Mouse (Mus musculus) intestine, embryonic 15.5 days (tissue): Measurements from ENCODE around the gene U2af1. TPM values are rescaled to one million over a fixed set of nuclear protein-coding genes. Genes with fewer than 3 reads are reported as not detected.

Experiments
- ATAC-seq: fragments of 200-750 bp; cut with Nextera tagmentation; 2 replicates; pipeline ENCODE4 v1.8.0; 2017; ENCODE audit warnings: moderate TSS enrichment, moderate library complexity
- H3K27ac ChIP-seq: fragments of 300-500 bp; sonication (generic); 2 replicates; pipeline ENCODE4 v1.5.1; 2015; ENCODE audit warnings: mild to moderate bottlenecking, inconsistent platforms
- H3K27me3 ChIP-seq: fragments of 300-500 bp; sonication (generic); replicated peaks from 2 replicates; pipeline ENCODE4 v1.6.1; 2015; ENCODE audit warnings: inconsistent platforms
- H3K36me3 ChIP-seq: fragments of 300-500 bp; sonication (generic); 2 replicates; pipeline ENCODE4 v1.6.1; 2015; ENCODE audit warnings: inconsistent platforms
- H3K4me1 ChIP-seq: fragments of 300-500 bp; sonication (generic); replicated peaks from 2 replicates; pipeline ENCODE4 v1.6.1; 2015; ENCODE audit warnings: inconsistent platforms
- H3K4me2 ChIP-seq: fragments of 300-500 bp; sonication (generic); replicated peaks from 2 replicates; pipeline ENCODE4 v1.6.1; 2015; ENCODE audit warnings: mild to moderate bottlenecking, inconsistent platforms
- H3K4me3 ChIP-seq: fragments of 300-500 bp; sonication (generic); replicated peaks from 2 replicates; pipeline ENCODE4 v1.5.1; 2015; ENCODE audit warnings: inconsistent platforms
- H3K9ac ChIP-seq: fragments of 300-500 bp; sonication (generic); 2 replicates; pipeline ENCODE4 v1.6.1; 2015; ENCODE audit warnings: inconsistent platforms
- H3K9me3 ChIP-seq: fragments of 300-500 bp; sonication (generic); 2 replicates; pipeline ENCODE4 v1.6.1; 2016; ENCODE audit warnings: inconsistent platforms
- WGBS: fragments of 180-500 bp; shearing (Covaris S2); methylation state at CpG from one replicate; pipeline ENCODE4 v1.1.7; 2015; 5-methylcytosine and 5-hydroxymethylcytosine counted together
- polyA plus RNA-seq: library from polyadenylated mRNA; unstranded; fragments of >200 nt; fragmentation: Nextera tagmentation; extraction: Ambion mirVana; gene quantifications from 2 replicates; pipeline ENCODE4 v1.2.1, GENCODE M21; 2015

Gene U2af1
- polyA plus RNA-seq, 1 experiment from 2014 or later = 278 TPM

DNA sequence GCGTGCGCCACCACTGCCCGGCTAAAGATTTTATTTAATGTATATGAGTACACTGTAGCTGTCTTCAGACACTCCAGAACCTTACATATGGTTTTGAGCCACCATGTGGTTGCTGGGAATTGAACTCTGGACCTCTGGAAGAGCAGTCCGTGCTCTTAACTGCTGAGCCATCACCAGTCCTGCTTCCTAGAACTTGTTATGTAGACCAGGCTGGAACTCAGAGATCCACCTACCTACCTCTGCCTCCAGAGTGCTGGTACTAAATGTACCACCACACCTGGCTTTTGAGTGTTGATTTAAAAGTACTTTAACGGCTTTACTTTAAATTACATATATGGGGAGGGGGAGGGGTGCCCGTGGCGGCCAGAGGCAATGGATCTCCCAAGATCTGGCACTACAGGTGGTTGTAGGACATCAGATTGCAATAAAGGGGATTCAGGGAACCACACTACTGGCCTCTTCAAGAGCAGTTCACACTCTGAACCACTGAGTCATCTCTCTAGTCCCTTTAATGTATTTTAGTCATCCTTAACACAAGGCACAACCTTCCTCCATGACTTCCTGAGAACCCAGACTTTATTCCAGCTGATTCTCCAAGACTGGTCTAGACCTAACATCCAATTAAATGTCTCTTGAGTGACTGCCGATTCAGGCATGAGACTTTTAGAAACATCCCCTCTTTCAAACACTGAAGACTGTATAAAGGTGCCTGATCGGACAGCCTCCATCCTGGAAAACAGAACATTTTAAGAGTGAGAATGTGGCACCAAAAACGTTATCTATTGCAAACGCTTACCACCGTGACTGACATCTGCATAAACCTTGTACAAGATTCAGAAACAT lies 1.3 kb downstream of the U2af1 start:
- WGBS = 43% methylated on average over 12 of the region's 12 CpGs
- Histone ChIP-seq H3K27ac (0 out of 2 replicates have a peak overlapping the region, but pooled peaks have one; percentile 83), H3K4me1 (peaks cover 21% of the 10 kb centered on the region), H3K36me3 (peaks cover 23% of the 10 kb centered on the region), H3K27me3 (no peaks in the 10 kb centered on the region), H3K4me3 (peak overlapping the region; percentile 94), H3K4me2 (peak overlapping the region; percentile 69), H3K9me3 (no peaks in the 10 kb centered on the region), H3K9ac (peak overlapping the region; percentile 97)
- no peak for ATAC-seq

DNA sequence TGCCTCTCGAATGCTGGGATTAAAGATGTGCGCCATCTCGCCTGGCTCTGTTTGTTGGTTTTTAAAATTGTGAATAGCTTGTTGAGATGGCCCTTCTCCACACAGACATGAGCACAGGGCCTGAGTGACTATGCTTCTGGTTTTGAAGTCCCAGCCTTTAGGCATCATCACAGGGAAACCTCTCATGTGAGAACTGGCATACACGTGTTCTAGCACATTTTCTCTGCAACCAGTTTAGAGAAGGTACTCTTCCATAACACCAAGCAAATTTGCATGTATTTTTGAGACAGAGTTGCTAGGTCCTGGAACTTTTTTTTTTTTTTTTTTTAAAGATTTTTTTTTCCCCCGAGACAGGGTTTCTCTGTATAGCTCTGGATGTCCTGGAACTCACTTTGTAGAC lies 2.0 kb downstream of the U2af1 start:
- no peak for ATAC-seq
- H3K9me3 ChIP-seq = no peaks in the 10 kb centered on the region
- 83% methylated on average over 5 of the region's 5 CpGs for WGBS
- peaks cover 30% of the 10 kb centered on the region for H3K36me3 ChIP-seq
- H3K4me1 ChIP-seq = peaks cover 21% of the 10 kb centered on the region
- no peak overlapping the region for H3K27ac ChIP-seq
- H3K9ac ChIP-seq = no peak overlapping the region
- no peak overlapping the region for H3K4me3 ChIP-seq
- no peaks in the 10 kb centered on the region for H3K27me3 ChIP-seq
- peak overlapping the region; percentile 69 for H3K4me2 ChIP-seq

- Histone ChIP-seq H3K4me1 (peaks cover 21% of the 10 kb centered on the region), H3K9ac (no peak overlapping the region), H3K27ac (no peak overlapping the region), H3K4me2 (no peak overlapping the region), H3K36me3 (peaks cover 40% of the 10 kb centered on the region), H3K27me3 (no peaks in the 10 kb centered on the region), H3K9me3 (no peaks in the 10 kb centered on the region), H3K4me3 (no peak overlapping the region)
- no peak for ATAC-seq
- 72% methylated on average over 4 of the region's 4 CpGs for WGBS
These were observed 3.3 kb downstream of the U2af1 start for GRCm38 (mm10) chr17:31655366-31655765.

DNA sequence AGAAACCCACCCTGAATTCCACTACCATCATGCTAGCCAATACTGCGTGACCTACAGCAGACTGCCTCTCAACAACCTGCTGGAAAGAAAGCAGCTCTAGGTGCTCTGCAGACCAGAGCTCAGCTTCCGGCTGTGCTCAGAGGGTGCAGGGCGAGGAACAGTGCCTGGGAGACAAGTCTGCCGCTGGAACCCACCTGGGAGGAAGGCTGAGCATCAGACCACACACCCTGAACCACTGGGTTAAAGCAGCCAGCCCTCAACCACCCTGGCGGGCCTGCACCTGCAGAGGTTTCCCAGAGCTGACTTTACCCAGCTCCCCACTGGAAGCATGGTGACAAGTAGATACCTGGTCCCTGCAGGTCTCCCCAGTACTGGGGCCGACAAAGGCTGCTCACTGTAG lies 5.4 kb downstream of the U2af1 start:
- Histone ChIP-seq H3K4me3 (no peak overlapping the region), H3K9me3 (no peaks in the 10 kb centered on the region), H3K4me2 (no peak overlapping the region), H3K9ac (no peak overlapping the region), H3K36me3 (peaks cover 52% of the 10 kb centered on the region), H3K4me1 (peaks cover 17% of the 10 kb centered on the region), H3K27me3 (no peaks in the 10 kb centered on the region), H3K27ac (no peak overlapping the region)
- ATAC-seq = no peak
- WGBS = 69% methylated on average over 6 of the region's 6 CpGs

DNA sequence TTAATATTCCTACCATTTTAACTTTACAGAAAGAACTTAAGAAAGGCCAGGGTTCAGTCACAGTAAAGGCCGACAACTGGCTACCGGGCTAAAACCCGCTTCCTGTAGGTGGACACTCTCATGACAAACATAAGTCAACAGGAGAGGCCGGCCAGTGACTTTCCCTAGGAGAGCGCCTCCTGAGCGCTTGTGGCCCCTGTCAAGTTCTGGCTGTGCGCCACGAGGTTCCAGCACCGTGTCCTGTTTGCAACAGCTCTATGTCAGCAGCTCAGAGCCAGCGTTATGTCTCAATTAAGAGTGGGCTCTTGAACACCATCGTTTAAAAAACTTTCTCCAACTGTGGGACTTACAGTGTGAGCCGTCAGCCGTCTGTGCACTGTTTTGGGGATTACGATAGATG lies 6.5 kb downstream of the U2af1 start:
- Histone ChIP-seq H3K4me2 (no peak overlapping the region), H3K27ac (no peak overlapping the region), H3K9ac (no peak overlapping the region), H3K4me3 (no peak overlapping the region), H3K9me3 (no peaks in the 10 kb centered on the region), H3K4me1 (peaks cover 14% of the 10 kb centered on the region), H3K27me3 (no peaks in the 10 kb centered on the region), H3K36me3 (peaks cover 63% of the 10 kb centered on the region)
- ATAC-seq = no peak
- 88% methylated on average over 14 of the region's 14 CpGs for WGBS

DNA sequence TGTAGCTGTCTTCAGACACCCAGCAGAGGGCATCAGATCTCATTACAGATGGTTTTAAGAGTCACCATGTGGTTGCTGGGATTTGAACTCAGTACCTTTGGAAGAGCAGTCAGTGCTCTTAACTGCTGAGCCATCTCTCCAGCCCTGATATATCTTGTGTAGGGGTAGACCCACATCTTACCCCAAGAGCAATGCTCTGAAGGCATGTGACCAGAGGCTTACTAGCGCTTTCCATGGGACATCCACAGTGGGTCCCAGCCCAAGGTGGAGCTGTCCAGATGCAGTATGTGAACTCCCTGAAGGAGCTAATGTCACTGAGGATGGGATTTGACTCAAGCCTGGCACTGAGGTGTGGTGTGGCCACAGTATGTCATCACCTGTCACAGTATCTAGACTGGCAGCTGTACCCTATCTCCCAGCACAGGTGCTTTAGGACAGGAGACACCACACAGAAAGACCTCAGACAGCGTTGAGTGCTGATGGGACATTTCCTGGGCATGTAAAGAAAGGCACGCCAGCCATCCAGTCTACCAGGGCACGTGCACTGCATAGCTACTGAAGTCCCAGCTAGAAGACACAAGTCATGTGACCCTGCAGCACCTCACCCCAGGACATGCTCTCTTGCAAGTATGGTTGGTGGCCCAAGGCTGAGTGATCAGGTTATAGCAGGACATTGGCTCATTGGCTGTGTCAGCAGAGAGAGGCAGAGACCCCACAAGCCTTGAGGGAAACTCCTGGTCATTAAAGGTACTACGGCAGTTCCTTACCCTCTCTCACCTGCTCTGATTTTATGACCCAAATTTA lies 12.3 kb downstream of the U2af1 start:
- 96% methylated on average over 5 of the region's 5 CpGs for WGBS
- Histone ChIP-seq H3K9me3 (no peaks in the 10 kb centered on the region), H3K4me1 (no peaks in the 10 kb centered on the region), H3K9ac (no peak overlapping the region), H3K36me3 (peaks cover 39% of the 10 kb centered on the region), H3K4me3 (no peak overlapping the region), H3K27me3 (no peaks in the 10 kb centered on the region), H3K27ac (no peak overlapping the region), H3K4me2 (no peak overlapping the region)
- no peak for ATAC-seq

DNA sequence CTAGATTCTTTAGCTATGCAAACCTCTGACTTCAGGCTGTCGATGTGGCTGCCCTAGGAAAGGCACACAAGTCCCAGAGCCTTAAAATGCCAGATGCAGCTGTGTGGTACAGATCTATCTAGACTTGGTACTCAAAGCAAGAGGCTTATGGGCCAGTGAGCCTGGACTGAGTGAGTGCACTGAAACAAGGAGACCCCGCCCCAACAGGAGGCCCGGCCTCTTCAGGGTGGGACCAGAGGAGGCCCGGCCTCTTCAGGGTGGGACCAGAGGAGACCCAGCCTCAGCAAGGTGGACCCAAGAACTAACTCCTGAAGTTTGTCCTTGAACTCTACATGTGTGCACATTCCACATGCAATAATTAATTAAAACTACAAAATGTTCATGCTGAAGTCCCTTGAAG lies 15.8 kb downstream of the U2af1 start:
- WGBS = 71% methylated on average over 4 of the region's 4 CpGs

GRCm38 (mm10) chr17:31642331-31642730 lies 16.4 kb downstream of the U2af1 start:
- ATAC-seq = no peak
- Histone ChIP-seq H3K27ac (no peak overlapping the region), H3K4me1 (0 out of 2 replicates have a peak, but pooled peaks cover 2% of the 10 kb centered on the region), H3K9ac (no peak overlapping the region), H3K9me3 (no peaks in the 10 kb centered on the region), H3K4me3 (no peak overlapping the region), H3K36me3 (peaks cover 10% of the 10 kb centered on the region), H3K27me3 (no peaks in the 10 kb centered on the region), H3K4me2 (no peak overlapping the region)
- 54% methylated on average over 8 of the region's 8 CpGs for WGBS

More for the DNA sequence above, 15.8 kb downstream of the U2af1 start:
- Histone ChIP-seq H3K4me1 (no peaks in the 10 kb centered on the region), H3K27ac (no peak overlapping the region), H3K36me3 (peaks cover 16% of the 10 kb centered on the region), H3K4me3 (no peak overlapping the region), H3K9ac (no peak overlapping the region), H3K27me3 (no peaks in the 10 kb centered on the region), H3K9me3 (no peaks in the 10 kb centered on the region), H3K4me2 (no peak overlapping the region)
- ATAC-seq = no peak

- no peak overlapping the region for H3K4me2 ChIP-seq
- no peaks in the 10 kb centered on the region for H3K36me3 ChIP-seq
- H3K27me3 ChIP-seq = peaks cover 18% of the 10 kb centered on the region
- WGBS = 55% methylated on average over 4 of the region's 4 CpGs
- H3K27ac ChIP-seq = no peak overlapping the region
- no peak overlapping the region for H3K4me3 ChIP-seq
- H3K9me3 ChIP-seq = no peaks in the 10 kb centered on the region
- peaks cover 15% of the 10 kb centered on the region for H3K4me1 ChIP-seq
- no peak overlapping the region for H3K9ac ChIP-seq
- no peak for ATAC-seq
These were observed 19.0 kb downstream of the U2af1 start for GRCm38 (mm10) chr17:31639651-31640050.

GRCm38 (mm10) chr17:31637866-31638570 lies 20.7 kb downstream of the U2af1 start:
- Histone ChIP-seq H3K9me3 (no peaks in the 10 kb centered on the region), H3K27ac (peak overlapping the region; percentile 30; the same call in 1 of the 2 replicates), H3K4me2 (peak overlapping the region; percentile 100; the same call in 1 of the 2 replicates), H3K36me3 (no peaks in the 10 kb centered on the region), H3K27me3 (peaks cover 18% of the 10 kb centered on the region), H3K4me1 (peaks cover 15% of the 10 kb centered on the region), H3K9ac (no peak overlapping the region), H3K4me3 (no peak overlapping the region)
- no peak for ATAC-seq
- 62% methylated on average over 9 of the region's 9 CpGs for WGBS

GRCm38 (mm10) chr17:31636942-31637811 lies 21.5 kb downstream of the U2af1 start, which contains the start of gene Cbs:
TSS of gene Cbs (minus strand) at chr17:31637238.
- Histone ChIP-seq H3K4me3 (peak within 1 kb of the TSS; percentile 55), H3K4me1 (peaks cover 15% of the 10 kb centered on the region), H3K9ac (peak within 1 kb of the TSS; percentile 53), H3K36me3 (no peaks in the 10 kb centered on the region), H3K9me3 (no peaks in the 10 kb centered on the region), H3K27ac (peak within 1 kb of the TSS; percentile 30; the same call in 1 of the 2 replicates), H3K27me3 (peaks cover 18% of the 10 kb centered on the region), H3K4me2 (peak within 1 kb of the TSS; percentile 100)
- 3% methylated on average over 61 of the region's 61 CpGs for WGBS
- ATAC-seq = peak; percentile 97
